Mouse (Mus musculus): Measurements from ENCODE around the gene Rnase2b.
A peak's percentile ranks its signal among the peaks of the same experiment; 100 is the strongest.
"Not testable (repeated sequence)": the region's sequence is repeated elsewhere in the genome, so short reads cannot be mapped to it uniquely, and the experiment has no call there.

The Rnase2b gene

GRCm38 (mm10) chr14:51161976-51162375 is at the start of gene Rnase2b:
TSS of gene Rnase2b (plus strand) at chr14:51162260.
- not testable (repeated sequence) for DNase-seq

- DNase-seq, result no peak
These were observed 48.6 kb upstream of the Rnase2b start for GRCm38 (mm10) chr14:51113476-51113875.

GRCm38 (mm10) chr14:51113916-51114560 is 48.0 kb upstream of the Rnase2b start, which contains the start of gene Eddm3b:
TSS of gene Eddm3b (plus strand) at chr14:51114426.
- peak; percentile 51 for DNase-seq

- no peak for DNase-seq
These were observed 36.4 kb upstream of the Rnase2b start for GRCm38 (mm10) chr14:51125684-51126083.

GRCm38 (mm10) chr14:51127648-51128258 is 34.3 kb upstream of the Rnase2b start:
- DNase-seq, result no peak

GRCm38 (mm10) chr14:51128775-51129623 is 33.1 kb upstream of the Rnase2b start:
- DNase-seq, result no peak

- no peak for DNase-seq
These were observed 32.5 kb upstream of the Rnase2b start for GRCm38 (mm10) chr14:51129624-51129975.

- DNase-seq, result no peak
These were observed 31.6 kb upstream of the Rnase2b start for GRCm38 (mm10) chr14:51130315-51130940.

GRCm38 (mm10) chr14:51131086-51131815 is 30.8 kb upstream of the Rnase2b start:
- DNase-seq, result no peak

- DNase-seq, result no peak
These were observed 29.7 kb upstream of the Rnase2b start for GRCm38 (mm10) chr14:51132372-51132771.

- DNase-seq, result no peak
These were observed 21.7 kb upstream of the Rnase2b start for GRCm38 (mm10) chr14:51140342-51140741.

- DNase-seq, result no peak
These were observed 19.9 kb upstream of the Rnase2b start for GRCm38 (mm10) chr14:51142119-51142518.

- DNase-seq, result no peak
These were observed 19.5 kb upstream of the Rnase2b start for GRCm38 (mm10) chr14:51142568-51142967.

GRCm38 (mm10) chr14:51143287-51143686 is 18.8 kb upstream of the Rnase2b start:
- no peak for DNase-seq

- DNase-seq, result no peak
These were observed 18.1 kb upstream of the Rnase2b start for GRCm38 (mm10) chr14:51143937-51144336.

- DNase-seq, result no peak
These were observed 17.6 kb upstream of the Rnase2b start for GRCm38 (mm10) chr14:51144451-51144850.

- DNase-seq, result no peak
These were observed 16.5 kb upstream of the Rnase2b start for GRCm38 (mm10) chr14:51145521-51145920.

- no peak for DNase-seq
These were observed 15.4 kb upstream of the Rnase2b start, which contains the start of gene Rnase1 for GRCm38 (mm10) chr14:51146685-51147084. TSS of gene Rnase1 (minus strand) at chr14:51146785.

- DNase-seq, result no peak
These were observed 14.1 kb upstream of the Rnase2b start for GRCm38 (mm10) chr14:51148006-51148405.

GRCm38 (mm10) chr14:51149164-51149563 is 12.9 kb upstream of the Rnase2b start:
- no peak for DNase-seq

- no peak for DNase-seq
These were observed 11.7 kb upstream of the Rnase2b start for GRCm38 (mm10) chr14:51150206-51150831.
